Mouse (Mus musculus) ES-E14 (cell line): ENCODE measurements around the gene Gca. TPM values are rescaled to one million over a fixed set of nuclear protein-coding genes. Genes with fewer than 3 reads are reported as not detected.
A peak's percentile ranks its signal among the peaks of the same experiment; 100 is the strongest.

Experiments
- DNase-seq: peaks from one replicate; pipeline ENCODE4 v3.0.0-alpha.2; 2013; ENCODE audit warnings: low read depth, low spot score
- H3K27ac ChIP-seq: 2 replicates; pipeline ENCODE4 v1.5.1; 2012; ENCODE audit warnings: low read depth, mild to moderate bottlenecking, low read length, moderate library complexity, mixed read lengths; ENCODE audit not compliant: poor library complexity, insufficient read depth, severe bottlenecking
- H3K36me3 ChIP-seq: 2 replicates; pipeline ENCODE4 v1.6.1; 2012; ENCODE audit warnings: mild to moderate bottlenecking, low read length, moderate library complexity, mixed read lengths; ENCODE audit not compliant: control insufficient read depth, poor library complexity, insufficient read depth, severe bottlenecking
- H3K4me1 ChIP-seq, 2 experiments: fragments of 150-350 bp in 1 of 2; sonication (generic) in 1 of 2; 2 replicates each; pipeline ENCODE4 v1.6.1; 2012; ENCODE audit warnings: low read length in 2 of 2, mild to moderate bottlenecking in 1 of 2, mixed read lengths in 1 of 2; ENCODE audit not compliant: control insufficient read depth in 2 of 2, insufficient read depth in 2 of 2, poor library complexity in 1 of 2
- H3K4me3 ChIP-seq, 2 experiments: fragments of 150-350 bp in 1 of 2; sonication (generic) in 1 of 2; 2 replicates each; pipeline ENCODE4 v1.5.1; 2012; ENCODE audit warnings: low read length in 2 of 2, low read depth in 1 of 2, mild to moderate bottlenecking in 1 of 2, mixed read lengths in 1 of 2; ENCODE audit not compliant: insufficient read depth in 1 of 2, poor library complexity in 1 of 2, severe bottlenecking in 1 of 2
- H3K9ac ChIP-seq: 2 replicates; pipeline ENCODE4 v1.6.1; 2012; ENCODE audit warnings: low read depth, mild to moderate bottlenecking, low read length, mixed read lengths; ENCODE audit not compliant: poor library complexity, insufficient read depth, severe bottlenecking
- H3K9me3 ChIP-seq: fragments of 150-350 bp; sonication (generic); 2 replicates; pipeline ENCODE4 v1.6.1; 2012; ENCODE audit warnings: low read depth, mild to moderate bottlenecking, low read length; ENCODE audit not compliant: control insufficient read depth, insufficient read depth
- CHD2 ChIP-seq: IDR thresholded peaks from 2 replicates; pipeline ENCODE4 v1.6.1; 2014; ENCODE audit warnings: mild to moderate bottlenecking, low read depth, low read length, inconsistent platforms
- HCFC1 ChIP-seq: IDR thresholded peaks from 2 replicates; pipeline ENCODE4 v1.6.1; 2012; ENCODE audit warnings: low read length, inconsistent platforms, borderline replicate concordance; ENCODE audit not compliant: insufficient read depth
- MAFK ChIP-seq: IDR thresholded peaks from 2 replicates; pipeline ENCODE4 v1.6.1; 2014; ENCODE audit warnings: mild to moderate bottlenecking, low read depth, low read length, inconsistent platforms; ENCODE audit not compliant: insufficient read depth
- ZC3H11A ChIP-seq: IDR thresholded peaks from 2 replicates; pipeline ENCODE4 v1.6.1; 2012; ENCODE audit warnings: low read depth, mild to moderate bottlenecking, inconsistent platforms, low read length, borderline replicate concordance
- ZNF384 ChIP-seq: IDR thresholded peaks from 2 replicates; pipeline ENCODE4 v1.6.1; 2012; ENCODE audit warnings: low read depth, low read length, inconsistent platforms
- in situ Hi-C, 2 experiments: fragments of 600-800 bp; cut with MboI; formaldehyde crosslinking; loops; one replicate each; pipeline ENCODE4 v1.15.1; 2025; ENCODE audit warnings: low sequenced_read_pairs in 2 of 2, inconsistent platforms in 1 of 2; ENCODE audit not compliant: unreplicated experiment in 2 of 2
- total RNA-seq: library from RNA; depleted of rRNA; stranded (reverse); fragments of 300-350 nt; gene quantifications from 2 replicates; pipeline ENCODE4 v1.2.3, GENCODE M21; 2012

The Gca gene
- total RNA-seq, 1 experiment, result 11.5 TPM

DNA sequence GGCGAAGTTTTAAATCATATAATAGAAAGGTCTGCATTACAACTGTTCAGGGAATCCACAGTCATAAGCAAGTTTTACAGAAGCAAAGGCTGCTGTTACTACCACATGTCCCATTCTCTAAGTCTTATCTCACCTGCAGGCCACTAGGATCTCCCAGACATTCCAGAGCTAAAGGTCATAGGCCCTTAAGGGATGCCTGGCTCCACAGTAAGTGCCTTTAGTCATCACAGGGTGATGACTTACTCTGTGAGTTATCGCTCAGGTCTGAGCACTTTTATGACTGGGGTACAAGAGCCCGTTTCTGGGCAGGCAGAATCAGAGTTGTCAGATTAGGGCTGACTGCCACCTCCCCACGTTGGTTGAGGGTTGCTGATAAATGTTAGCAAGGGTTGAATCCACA lies 12.2 kb upstream of the Gca start:
- no peak overlapping the region for H3K9ac ChIP-seq
- H3K4me1 ChIP-seq, result no peaks in the 10 kb centered on the region
- no peak overlapping the region for H3K4me3 ChIP-seq
- in situ Hi-C loops, result no loop called here
- H3K9me3 ChIP-seq, result no peaks in the 10 kb centered on the region
- DNase-seq, result no peak
- TF ChIP-seq CHD2 (no peak), ZNF384 (no peak), MAFK (no peak), ZC3H11A (no peak), HCFC1 (no peak)
- H3K27ac ChIP-seq, result no peak overlapping the region
- no peaks in the 10 kb centered on the region for H3K36me3 ChIP-seq

DNA sequence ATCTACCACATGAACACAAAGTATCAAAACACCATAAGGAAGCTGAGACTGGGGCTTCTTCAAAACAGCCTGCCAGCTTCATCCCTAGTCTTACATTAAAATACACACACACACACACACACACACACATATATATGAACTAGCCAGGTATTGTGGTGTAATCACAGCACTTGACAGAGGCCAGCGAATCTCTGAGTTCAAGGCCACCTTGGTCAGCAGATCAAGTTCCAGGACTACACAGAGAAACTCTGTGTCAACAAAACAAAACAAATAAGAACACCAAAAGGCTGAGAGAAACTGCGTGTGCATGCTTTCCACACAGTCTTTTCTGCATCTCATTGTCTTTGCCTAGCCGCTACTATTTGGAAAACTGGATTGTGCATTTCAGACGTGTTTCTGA lies 11.6 kb upstream of the Gca start:
- Histone ChIP-seq H3K4me3 (no peak overlapping the region), H3K9me3 (no peaks in the 10 kb centered on the region), H3K9ac (no peak overlapping the region), H3K4me1 (no peaks in the 10 kb centered on the region), H3K27ac (no peak overlapping the region), H3K36me3 (no peaks in the 10 kb centered on the region)
- DNase-seq, result no peak
- TF ChIP-seq ZNF384, result no peak
- TF ChIP-seq CHD2, result no peak
- TF ChIP-seq MAFK, result no peak
- TF ChIP-seq ZC3H11A, result no peak
- no peak for TF ChIP-seq HCFC1
- in situ Hi-C loops, result no loop called here

DNA sequence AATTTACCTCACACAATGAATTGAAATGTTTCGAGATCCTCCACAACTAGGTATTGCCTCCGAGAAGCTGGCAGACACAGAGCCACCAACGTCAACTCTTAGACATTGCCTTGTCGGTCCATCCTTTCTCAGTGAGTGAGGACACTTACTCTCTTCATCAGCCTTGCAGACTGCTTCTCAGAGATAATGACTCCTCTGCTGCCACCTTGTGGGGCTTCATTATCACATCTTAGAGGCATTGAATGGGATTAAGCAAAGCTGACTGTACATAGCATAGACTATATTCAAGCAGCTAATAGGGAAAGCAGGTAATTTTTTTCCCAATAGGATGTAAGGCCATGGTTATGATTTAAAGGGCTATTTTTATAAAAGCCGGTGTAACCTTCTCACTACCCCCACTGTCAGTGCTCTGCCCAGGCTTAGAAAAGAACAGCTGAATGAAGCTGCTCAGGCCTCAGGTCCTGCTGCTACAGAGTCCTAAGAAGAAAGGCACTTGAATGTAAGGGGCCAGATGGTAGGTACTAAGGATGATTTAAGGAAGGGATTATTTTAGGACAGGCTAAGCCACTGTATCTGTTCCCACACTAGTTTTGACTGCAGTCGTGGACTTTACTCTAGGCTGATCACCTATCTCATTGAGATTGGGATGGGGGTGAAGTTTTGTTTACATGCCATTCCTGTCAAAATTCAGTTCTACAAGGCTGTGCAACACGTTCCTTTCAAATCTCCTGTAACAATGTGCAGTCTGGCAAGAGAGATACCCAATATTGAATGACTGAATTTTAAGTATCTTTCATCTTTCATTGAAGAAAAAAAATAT lies 9.4 kb upstream of the Gca start:
- DNase-seq, result peak; percentile 38
- no peaks in the 10 kb centered on the region for H3K9me3 ChIP-seq
- no peaks in the 10 kb centered on the region for H3K4me1 ChIP-seq
- TF ChIP-seq HCFC1, result no peak
- no peak for TF ChIP-seq ZNF384
- no peak for TF ChIP-seq MAFK
- no peak for TF ChIP-seq ZC3H11A
- TF ChIP-seq CHD2, result no peak
- no peak overlapping the region for H3K27ac ChIP-seq
- no peak overlapping the region for H3K4me3 ChIP-seq
- in situ Hi-C loops, result no loop called here
- no peak overlapping the region for H3K9ac ChIP-seq
- H3K36me3 ChIP-seq, result no peaks in the 10 kb centered on the region

DNA sequence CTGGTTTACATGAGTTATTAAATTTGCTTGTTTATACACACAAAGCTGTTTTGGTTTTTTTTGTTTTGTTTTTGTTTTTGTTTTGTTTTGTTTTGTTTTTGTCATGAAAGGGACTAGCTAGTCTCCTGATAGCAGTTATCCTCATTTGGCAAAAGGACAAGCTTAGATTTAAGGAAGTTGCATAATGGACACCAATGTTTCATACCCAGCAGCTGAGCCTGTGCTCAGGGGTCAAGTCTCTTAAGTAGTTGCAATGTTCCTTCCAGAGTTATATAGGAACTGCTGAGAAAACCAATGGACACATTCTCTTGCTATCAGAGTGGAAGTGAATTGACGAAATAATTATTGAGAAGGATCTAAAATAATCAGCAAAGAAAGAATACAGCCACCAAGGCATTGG lies 8.0 kb upstream of the Gca start:
- no peaks in the 10 kb centered on the region for H3K9me3 ChIP-seq
- DNase-seq, result no peak
- in situ Hi-C loops, result no loop called here
- no peak overlapping the region for H3K4me3 ChIP-seq
- no peak overlapping the region for H3K27ac ChIP-seq
- TF ChIP-seq CHD2 (no peak), HCFC1 (no peak), MAFK (no peak), ZC3H11A (no peak), ZNF384 (no peak)
- H3K9ac ChIP-seq, result no peak overlapping the region
- H3K4me1 ChIP-seq, result 0 out of 4 replicates have a peak, but pooled peaks cover 0 to 2% of the 10 kb centered on the region in 2 experiments
- H3K36me3 ChIP-seq, result no peaks in the 10 kb centered on the region
